Mouse (Mus musculus): ENCODE results near the gene Casp14. TPM values are rescaled to one million over a fixed set of nuclear protein-coding genes. Genes with fewer than 3 reads are reported as not detected.

Casp14 gene
- total and polyA plus RNA-seq, 2 experiments from 2014 or later = not detected

DNA sequence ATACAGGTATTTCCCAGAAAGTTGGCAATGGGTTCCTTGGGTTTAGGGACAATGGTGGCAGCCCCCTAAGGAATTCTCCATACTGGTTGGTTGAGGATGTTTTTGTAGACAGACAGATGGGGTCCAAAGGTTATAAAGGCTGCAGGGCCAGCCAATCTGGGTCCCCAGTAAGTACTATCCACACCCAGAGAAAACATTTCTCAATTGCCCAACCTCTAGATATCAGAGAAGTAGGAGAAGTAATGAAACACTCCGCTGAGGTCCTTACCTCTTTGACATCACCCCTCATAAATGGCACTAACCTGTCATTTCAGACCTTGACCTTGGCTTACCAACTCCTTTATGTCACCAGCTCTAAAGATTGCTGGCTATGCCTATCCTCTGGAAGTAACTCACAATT is 53.5 kb downstream of the Casp14 start:
- TF ChIP-seq CTCF (IDR thresholded peaks at IDR 0.05; ENCODE audit: low read depth) (no peak), EP300 (IDR thresholded peaks at IDR 0.05; ENCODE audit: low read depth) (no peak)
- Histone ChIP-seq H3K4me1 (ENCODE audit: control insufficient read depth, insufficient read depth) (no peaks in the 10 kb centered on the region), H3K9me3 (replicated peaks; ENCODE audit: control insufficient read depth, low read length) (no peaks in the 10 kb centered on the region), H3K27ac (ENCODE audit: low read depth) (no peak overlapping the region), H3K9ac (replicated peaks; ENCODE audit: low read depth, low read length) (no peak overlapping the region), H3K4me3 (ENCODE audit: low read depth, low read length) (no peak overlapping the region), H3K36me3 (replicated peaks; ENCODE audit: control insufficient read depth, insufficient read depth, low read length) (no peaks in the 10 kb centered on the region), H3K4me2 (ENCODE audit: low read depth, low read length) (no peak overlapping the region), H3K27me3 (ENCODE audit: control insufficient read depth, insufficient read depth, low read length) (no peaks in the 10 kb centered on the region)
- DNase-seq (ENCODE audit: low spot score) (no peak), ATAC-seq (ENCODE audit: insufficient read depth, low read depth) (no peak)
- 95% methylated on average over 1 of the region's 1 CpGs for WGBS

Other genes with a start within 250 kb of the Casp14 start
- gene Olfr1358, start 200.9 kb downstream of the Casp14 start, total RNA-seq (2014; rRNA removed; ENCODE audit: low replicate concordance) = not detected in 2 replicates
- gene Olfr1358, start 200.9 kb downstream of the Casp14 start, polyA plus RNA-seq (2015; fragmentation: Nextera tagmentation; extraction: Ambion mirVana) = not detected in 2 replicates
- 58.4 and 62.1 TPM in 2 replicates for gene Ilvbl, start 143.9 kb downstream of the Casp14 start, total RNA-seq (2014; rRNA removed; ENCODE audit: low replicate concordance)
- 72.2 and 73.7 TPM in 2 replicates for gene Ilvbl, start 143.9 kb downstream of the Casp14 start, polyA plus RNA-seq (2015; fragmentation: Nextera tagmentation; extraction: Ambion mirVana)
- gene Syde1, start 126.3 kb downstream of the Casp14 start, total RNA-seq (2014; rRNA removed; ENCODE audit: low replicate concordance) = 25.3 and 27.9 TPM in 2 replicates
- 7.5 and 8.5 TPM in 2 replicates for gene Syde1, start 126.3 kb downstream of the Casp14 start, polyA plus RNA-seq (2015; fragmentation: Nextera tagmentation; extraction: Ambion mirVana)
- not detected in 2 replicates for gene Olfr1357, start 100.2 kb downstream of the Casp14 start, total RNA-seq (2014; rRNA removed; ENCODE audit: low replicate concordance)
- gene Olfr1357, start 100.2 kb downstream of the Casp14 start, polyA plus RNA-seq (2015; fragmentation: Nextera tagmentation; extraction: Ambion mirVana) = not detected in 2 replicates
- gene Ccdc105, start 34.8 kb upstream of the Casp14 start, total RNA-seq (2014; rRNA removed; ENCODE audit: low replicate concordance) = not detected in 2 replicates
- not detected in 2 replicates for gene Ccdc105, start 34.8 kb upstream of the Casp14 start, polyA plus RNA-seq (2015; fragmentation: Nextera tagmentation; extraction: Ambion mirVana)
- 0.42 TPM in 1 of 2 replicates, not detected in the other for gene Slc1a6, start 62.2 kb upstream of the Casp14 start, total RNA-seq (2014; rRNA removed; ENCODE audit: low replicate concordance)
- 0.16 and 0.25 TPM in 2 replicates for gene Slc1a6, start 62.2 kb upstream of the Casp14 start, polyA plus RNA-seq (2015; fragmentation: Nextera tagmentation; extraction: Ambion mirVana)
- not detected in 2 replicates for gene Olfr1356, start 133.9 kb upstream of the Casp14 start, total RNA-seq (2014; rRNA removed; ENCODE audit: low replicate concordance)
- not detected in 2 replicates for gene Olfr1356, start 133.9 kb upstream of the Casp14 start, polyA plus RNA-seq (2015; fragmentation: Nextera tagmentation; extraction: Ambion mirVana)
- not detected in 2 replicates for gene Olfr1355, start 157.2 kb upstream of the Casp14 start, total RNA-seq (2014; rRNA removed; ENCODE audit: low replicate concordance)
- not detected in 2 replicates for gene Olfr1355, start 157.2 kb upstream of the Casp14 start, polyA plus RNA-seq (2015; fragmentation: Nextera tagmentation; extraction: Ambion mirVana)
- not detected in 2 replicates for gene Olfr1354, start 194.9 kb upstream of the Casp14 start, total RNA-seq (2014; rRNA removed; ENCODE audit: low replicate concordance)
- not detected in 2 replicates for gene Olfr1354, start 194.9 kb upstream of the Casp14 start, polyA plus RNA-seq (2015; fragmentation: Nextera tagmentation; extraction: Ambion mirVana)
- gene Olfr8, start 232.3 kb upstream of the Casp14 start, total RNA-seq (2014; rRNA removed; ENCODE audit: low replicate concordance) = not detected in 2 replicates
- gene Olfr8, start 232.3 kb upstream of the Casp14 start, polyA plus RNA-seq (2015; fragmentation: Nextera tagmentation; extraction: Ambion mirVana) = not detected in 2 replicates
- gene Olfr1353, start 245.0 kb upstream of the Casp14 start, total RNA-seq (2014; rRNA removed; ENCODE audit: low replicate concordance) = not detected in 2 replicates
- gene Olfr1353, start 245.0 kb upstream of the Casp14 start, polyA plus RNA-seq (2015; fragmentation: Nextera tagmentation; extraction: Ambion mirVana) = not detected in 2 replicates